Mouse (Mus musculus) liver, embryonic 14.5 days (tissue): ENCODE results near the gene Rxfp1. TPM values are rescaled to one million over a fixed set of nuclear protein-coding genes. Genes with fewer than 3 reads are reported as not detected.
A peak's percentile ranks its signal among the peaks of the same experiment; 100 is the strongest.

Experiments
- ATAC-seq: fragments of 200-750 bp; cut with Nextera tagmentation; 2 replicates; pipeline ENCODE4 v1.8.0; 2017; ENCODE audit warnings: moderate number of reproducible peaks, mild to moderate bottlenecking, moderate library complexity; ENCODE audit not compliant: insufficient read depth
- DNase-seq, 3 experiments: peaks; one replicate each; pipeline ENCODE4 v3.0.0-alpha.2; 2012 to 2013; ENCODE audit warnings: low read depth in 3 of 3, low spot score in 3 of 3
- H3K27ac ChIP-seq: fragments of 300-500 bp; sonication (generic); 2 replicates; pipeline ENCODE4 v1.5.1; 2014; ENCODE audit warnings: moderate library complexity, mild to moderate bottlenecking, control low read depth, inconsistent platforms
- H3K27me3 ChIP-seq: fragments of 300-500 bp; sonication (generic); 2 replicates; pipeline ENCODE4 v1.6.1; 2014; ENCODE audit warnings: mild to moderate bottlenecking, low read length, moderate library complexity; ENCODE audit not compliant: control insufficient read depth, insufficient read depth
- H3K36me3 ChIP-seq: fragments of 300-500 bp; sonication (generic); replicated peaks from 2 replicates; pipeline ENCODE4 v1.6.1; 2014; ENCODE audit warnings: low read depth; ENCODE audit not compliant: control insufficient read depth, insufficient read depth
- H3K4me1 ChIP-seq, 2 experiments: fragments of 200-500 bp in 1 of 2; fragments of 300-500 bp in 1 of 2; sonication (generic) in 1 of 2; replicated peaks; 2 replicates each; pipeline ENCODE4 v1.6.1; 2012 to 2014; ENCODE audit warnings: antibody characterized with exemption in 1 of 2, inconsistent platforms in 1 of 2, low read length in 1 of 2; ENCODE audit not compliant: control insufficient read depth in 2 of 2, insufficient read depth in 2 of 2
- H3K4me2 ChIP-seq: fragments of 300-500 bp; sonication (generic); 2 replicates; pipeline ENCODE4 v1.6.1; 2014; ENCODE audit warnings: low read depth, mild to moderate bottlenecking, control low read depth, moderate library complexity
- H3K4me3 ChIP-seq, 2 experiments: fragments of 200-500 bp in 1 of 2; fragments of 300-500 bp in 1 of 2; sonication (generic) in 1 of 2; 2 replicates each; pipeline ENCODE4 v1.5.1; 2012 to 2014; ENCODE audit warnings: low read depth in 2 of 2, low read length in 2 of 2, mild to moderate bottlenecking in 2 of 2, control low read depth in 1 of 2, inconsistent platforms in 1 of 2, moderate library complexity in 1 of 2; ENCODE audit not compliant: insufficient read depth in 1 of 2
- H3K9ac ChIP-seq: fragments of 300-500 bp; sonication (generic); replicated peaks from 2 replicates; pipeline ENCODE4 v1.6.1; 2014; ENCODE audit warnings: mild to moderate bottlenecking, control low read depth, moderate library complexity
- H3K9me3 ChIP-seq: fragments of 300-500 bp; sonication (generic); 2 replicates; pipeline ENCODE4 v1.6.1; 2016; ENCODE audit warnings: low read length, mixed read lengths; ENCODE audit not compliant: control insufficient read depth
- CTCF ChIP-seq: IDR thresholded peaks from 2 replicates; pipeline ENCODE4 v1.5.1; 2016; ENCODE audit warnings: antibody characterized with exemption, low read depth, control low read depth
- EP300 ChIP-seq: IDR thresholded peaks from 2 replicates; pipeline ENCODE4 v1.6.1; 2016; ENCODE audit warnings: antibody characterized with exemption, low read depth
- WGBS: fragments of 180-500 bp; shearing (Covaris S2); extraction: QIAGEN DNeasy Blood & Tissue Kit; methylation state at CpG from one replicate; pipeline ENCODE4 v1.1.7; 2014; ENCODE audit not compliant: insufficient replicate concordance; 5-methylcytosine and 5-hydroxymethylcytosine counted together
- polyA plus RNA-seq, 2 experiments: library from polyadenylated mRNA; depleted of rRNA in 1 of 2; stranded (reverse) in 1 of 2; unstranded in 1 of 2; fragments of >200 nt; fragmentation: Nextera tagmentation in 1 of 2; extraction: Ambion mirVana in 1 of 2; gene quantifications; 2 replicates each; pipeline versions ENCODE4 v1.2.1 to v1.2.3; 2012 to 2014

Rxfp1 gene
- polyA plus RNA-seq, 2 experiments: under 0.01 TPM; not detected in 1

- no peaks in the 10 kb centered on the region for H3K36me3 ChIP-seq
- no peak overlapping the region for H3K27ac ChIP-seq
- no peaks in the 10 kb centered on the region for H3K27me3 ChIP-seq
- no peak for DNase-seq
- H3K4me3 ChIP-seq: no peak overlapping the region
- TF ChIP-seq CTCF (no peak), EP300 (no peak)
- no peaks in the 10 kb centered on the region for H3K4me1 ChIP-seq
- H3K4me2 ChIP-seq: no peak overlapping the region
- no peak overlapping the region for H3K9ac ChIP-seq
- H3K9me3 ChIP-seq: no peaks in the 10 kb centered on the region
- 54% methylated on average over 5 of the region's 5 CpGs for WGBS
- no peak for ATAC-seq
These were observed 63.0 kb downstream of the Rxfp1 start for GRCm38 (mm10) chr3:79674641-79675040.

GRCm38 (mm10) chr3:79673082-79673481 is 64.6 kb downstream of the Rxfp1 start:
- no peaks in the 10 kb centered on the region for H3K9me3 ChIP-seq
- 16% methylated on average over 4 of the region's 4 CpGs for WGBS
- H3K27ac ChIP-seq: no peak overlapping the region
- ATAC-seq: no peak
- no peaks in the 10 kb centered on the region for H3K27me3 ChIP-seq
- no peak overlapping the region for H3K4me2 ChIP-seq
- DNase-seq: peak; percentile 37 to 44 (median 41)
- no peak for TF ChIP-seq EP300
- peak; percentile 77 for TF ChIP-seq CTCF
- no peaks in the 10 kb centered on the region for H3K36me3 ChIP-seq
- H3K4me3 ChIP-seq: no peak overlapping the region
- no peak overlapping the region for H3K9ac ChIP-seq
- H3K4me1 ChIP-seq: no peaks in the 10 kb centered on the region

- 71% methylated on average over 16 of the region's 16 CpGs for WGBS
These were observed 65.5 kb downstream of the Rxfp1 start for GRCm38 (mm10) chr3:79672188-79672587.

GRCm38 (mm10) chr3:79670556-79670955 is 67.1 kb downstream of the Rxfp1 start:
- no peaks in the 10 kb centered on the region for H3K4me1 ChIP-seq
- TF ChIP-seq CTCF (no peak), EP300 (no peak)
- WGBS: 65% methylated on average over 7 of the region's 7 CpGs

More at GRCm38 (mm10) chr3:79672188-79672587, 65.5 kb downstream of the Rxfp1 start:
- Histone ChIP-seq H3K4me3 (no peak overlapping the region), H3K27me3 (no peaks in the 10 kb centered on the region), H3K9me3 (no peaks in the 10 kb centered on the region), H3K36me3 (no peaks in the 10 kb centered on the region), H3K9ac (no peak overlapping the region), H3K4me2 (no peak overlapping the region), H3K27ac (no peak overlapping the region), H3K4me1 (no peaks in the 10 kb centered on the region)
- TF ChIP-seq CTCF (no peak), EP300 (no peak)
- ATAC-seq: no peak
- no peak for DNase-seq

GRCm38 (mm10) chr3:79664787-79665408 is 72.8 kb downstream of the Rxfp1 start:
- Histone ChIP-seq H3K4me1 (no peaks in the 10 kb centered on the region), H3K4me2 (no peak overlapping the region), H3K9ac (no peak overlapping the region), H3K27me3 (no peaks in the 10 kb centered on the region; the same call in 1 of the 2 replicates), H3K36me3 (no peaks in the 10 kb centered on the region), H3K9me3 (no peaks in the 10 kb centered on the region), H3K27ac (no peak overlapping the region), H3K4me3 (no peak overlapping the region)
- TF ChIP-seq EP300 (no peak), CTCF (peak; percentile 83)
- WGBS: 32% methylated on average over 9 of the region's 9 CpGs
- ATAC-seq (no peak), DNase-seq (peak; percentile 28 to 31 (median 29))

More at GRCm38 (mm10) chr3:79670556-79670955, 67.1 kb downstream of the Rxfp1 start:
- no peak overlapping the region for H3K4me2 ChIP-seq
- no peak overlapping the region for H3K9ac ChIP-seq
- no peak overlapping the region for H3K4me3 ChIP-seq
- no peaks in the 10 kb centered on the region for H3K36me3 ChIP-seq
- no peak for ATAC-seq
- H3K9me3 ChIP-seq: no peaks in the 10 kb centered on the region
- no peaks in the 10 kb centered on the region for H3K27me3 ChIP-seq
- DNase-seq: no peak
- H3K27ac ChIP-seq: no peak overlapping the region
